Mouse (Mus musculus): ENCODE results near the gene Grb7. TPM values are rescaled to one million over a fixed set of nuclear protein-coding genes. Genes with fewer than 3 reads are reported as not detected.

Grb7 gene
- total RNA-seq (2014; fragmentation: Nextera tagmentation) (not detected in 2 replicates), total RNA-seq (2017) (not detected in 2 replicates)

DNA sequence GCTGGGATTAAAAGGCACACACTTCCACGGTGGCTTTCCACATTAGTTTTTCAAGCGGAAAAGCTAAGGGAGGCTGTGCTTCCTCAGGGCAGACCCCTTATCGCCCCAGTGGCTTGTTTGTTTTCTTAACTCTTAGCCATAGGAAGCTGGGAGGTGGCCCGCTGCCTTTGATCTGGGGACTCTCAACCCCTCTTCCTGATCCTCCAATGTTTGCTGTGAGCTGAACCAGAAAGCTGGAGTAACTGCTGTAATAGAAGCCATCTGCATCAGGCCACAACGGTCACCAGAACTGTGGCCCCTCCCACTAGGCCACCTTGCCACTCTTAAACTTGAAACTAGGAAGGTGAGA lies at the start of gene Grb7:
Gene Grb7 (plus strand): TSS at position 182 of the 349 bp plus-strand sequence.
- no peak for ATAC-seq (replicated peaks; ENCODE audit: poor library complexity, severe bottlenecking)

DNA sequence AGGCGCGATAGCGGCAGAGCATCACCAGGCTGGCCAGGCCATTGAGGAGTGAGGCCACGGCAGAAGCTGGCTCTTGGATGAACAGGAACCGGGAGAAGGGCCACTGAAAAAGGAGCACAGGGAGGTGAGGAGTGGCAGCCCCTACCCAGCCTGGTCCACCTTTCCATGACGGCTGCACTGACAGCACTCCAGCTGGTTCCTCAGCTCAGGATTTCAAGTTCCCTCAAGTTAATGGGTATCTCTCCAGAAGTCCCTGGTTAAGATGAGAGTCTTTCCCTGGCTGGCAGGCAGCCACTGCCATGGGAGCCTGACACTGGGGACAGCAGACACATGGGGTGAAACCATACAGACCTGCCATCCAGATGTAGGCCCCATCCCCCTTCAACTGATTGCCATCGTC lies 48.2 kb upstream of the Grb7 start:
- ATAC-seq (replicated peaks; ENCODE audit: poor library complexity, severe bottlenecking): no peak

DNA sequence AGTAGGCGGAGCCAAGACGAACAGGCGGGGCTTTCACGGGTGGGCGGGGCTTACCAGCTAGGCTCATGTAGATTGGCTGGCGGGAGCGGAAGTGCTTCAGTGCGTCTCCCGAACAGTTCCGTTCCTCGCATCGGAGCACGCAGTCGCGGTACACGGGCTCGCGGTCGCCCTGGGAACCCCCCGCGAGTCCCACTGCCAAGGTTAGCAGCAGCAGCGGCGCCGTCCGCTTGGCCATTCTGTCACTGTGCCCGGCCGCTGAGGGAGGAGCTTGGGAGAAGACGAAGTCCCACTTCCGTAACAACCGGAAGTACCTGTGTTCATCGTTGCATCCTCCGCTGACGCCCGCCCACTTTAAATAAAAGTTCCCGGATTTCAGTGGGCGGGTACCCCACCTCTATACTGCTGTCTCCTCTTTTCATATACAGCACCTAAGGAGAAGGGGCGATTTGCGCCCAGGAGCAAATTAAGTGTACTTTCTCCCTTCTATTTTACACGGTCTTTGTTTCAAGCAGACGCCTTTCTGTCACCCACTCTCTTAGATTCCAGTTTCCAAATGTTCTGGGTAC lies 46.0 kb upstream of the Grb7 start, which contains the start of gene Pgap3:
Gene Pgap3 (minus strand): TSS at position 330 of the 566 bp plus-strand sequence.
- peak; percentile 93 for ATAC-seq (replicated peaks; ENCODE audit: poor library complexity, severe bottlenecking)

DNA sequence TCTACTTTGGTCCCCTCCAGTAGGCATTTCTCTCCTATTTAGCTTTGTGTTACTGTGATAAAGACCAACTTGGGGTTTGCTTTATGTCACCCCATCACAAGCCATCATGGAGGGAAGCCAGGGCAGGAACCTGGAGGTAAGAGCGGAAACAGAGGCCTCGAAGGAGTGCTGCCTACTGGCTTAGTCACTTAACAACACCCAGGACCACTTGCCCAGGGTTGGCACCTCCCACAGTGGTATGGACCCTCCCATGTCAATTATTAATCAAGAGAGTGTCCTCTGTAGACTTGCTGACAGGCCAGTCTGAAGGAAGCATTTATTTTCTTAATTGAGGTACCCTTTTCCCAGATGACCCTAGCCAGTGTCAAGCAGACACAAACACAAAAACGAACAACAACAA lies 45.4 kb upstream of the Grb7 start:
- ATAC-seq (replicated peaks; ENCODE audit: poor library complexity, severe bottlenecking): no peak

DNA sequence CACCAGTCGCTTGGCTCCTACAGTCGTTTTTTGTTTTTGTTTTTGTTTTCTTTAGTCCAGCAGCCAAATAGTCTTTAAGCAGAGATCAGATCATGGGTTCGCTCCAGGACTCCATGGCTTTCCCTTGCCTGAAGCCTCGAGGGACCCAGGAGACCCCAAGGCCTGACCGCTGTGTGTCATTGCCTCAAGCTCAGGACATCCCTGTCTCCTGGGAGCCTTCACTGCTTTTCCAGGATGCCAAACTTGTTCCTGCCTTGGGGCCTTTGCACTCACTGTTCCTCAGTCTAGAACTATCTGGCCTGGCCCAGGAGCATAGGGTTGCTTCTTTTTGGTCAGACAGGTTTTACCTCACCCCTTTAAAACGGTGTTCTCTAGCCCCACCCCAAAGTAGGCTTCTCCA lies 39.6 kb upstream of the Grb7 start:
- ATAC-seq (replicated peaks; ENCODE audit: poor library complexity, severe bottlenecking): no peak

DNA sequence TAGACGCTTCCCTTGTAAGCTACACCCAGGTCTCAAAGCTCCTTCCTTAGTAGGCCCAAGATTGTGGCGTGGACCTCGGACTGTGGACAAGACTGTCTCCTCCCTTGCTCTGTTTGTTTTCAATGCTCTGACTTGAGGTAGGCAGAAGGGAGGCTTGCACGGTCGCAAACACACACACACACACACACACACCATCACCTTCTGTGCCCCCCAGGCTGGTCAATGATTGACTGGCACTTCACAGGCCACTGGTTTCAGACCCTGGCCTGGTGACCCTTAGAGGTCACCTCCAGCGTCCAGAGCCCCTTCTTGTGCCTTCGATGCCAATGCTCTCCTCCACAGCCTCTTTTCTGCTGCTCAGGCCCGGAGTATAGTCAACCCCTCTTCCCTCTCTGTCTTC lies 37.3 kb upstream of the Grb7 start:
- no peak for ATAC-seq (replicated peaks; ENCODE audit: poor library complexity, severe bottlenecking)

DNA sequence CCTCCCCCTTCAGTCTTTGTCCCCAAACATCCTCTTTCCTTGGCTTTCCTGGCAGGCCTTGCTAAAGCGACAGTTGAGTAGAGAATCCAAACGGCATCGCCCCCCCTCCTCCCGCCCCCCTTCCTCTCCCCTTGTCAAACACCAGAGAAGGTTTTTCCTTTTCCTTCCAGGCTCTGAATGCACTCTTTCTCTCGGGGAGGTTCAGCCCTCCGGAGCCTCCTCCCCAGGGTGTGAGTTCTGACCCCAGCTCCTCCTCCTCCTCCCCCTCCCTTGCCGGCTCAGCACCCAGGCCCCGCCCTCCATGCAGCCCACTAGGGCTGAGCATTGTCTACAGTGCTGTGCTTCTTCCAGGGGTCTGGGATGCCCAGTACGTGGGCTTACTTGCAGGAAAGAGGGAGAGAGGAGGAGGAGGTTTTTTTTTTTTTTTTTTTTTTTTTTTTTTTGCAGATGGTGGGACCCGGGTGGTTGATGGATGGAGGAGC lies 36.8 kb upstream of the Grb7 start:
- ATAC-seq (replicated peaks; ENCODE audit: poor library complexity, severe bottlenecking): no peak

DNA sequence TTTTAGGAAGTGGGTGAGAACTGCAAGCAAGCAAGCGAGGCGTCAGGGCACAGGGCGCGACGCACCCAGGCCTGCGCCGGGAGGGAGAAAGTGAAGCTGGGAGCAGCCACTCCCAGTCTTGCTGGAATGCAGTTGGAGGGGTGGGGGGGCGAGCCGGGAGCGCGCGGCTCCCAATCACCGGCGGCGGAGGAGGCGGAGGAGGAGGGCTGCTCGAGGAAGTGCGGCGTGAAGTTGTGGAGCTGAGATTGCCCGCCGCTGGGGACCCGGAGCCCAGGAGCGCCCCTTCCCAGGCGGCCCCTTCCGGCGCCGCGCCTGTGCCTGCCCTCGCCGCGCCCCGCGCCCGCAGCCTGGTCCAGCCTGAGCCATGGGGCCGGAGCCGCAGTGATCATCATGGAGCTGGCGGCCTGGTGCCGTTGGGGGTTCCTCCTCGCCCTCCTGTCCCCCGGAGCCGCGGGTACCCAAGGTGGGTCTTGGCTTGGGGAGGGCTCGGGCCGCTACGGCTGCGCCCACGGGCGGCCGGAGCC lies 33.9 kb upstream of the Grb7 start, which contains the start of gene Erbb2:
Gene Erbb2 (plus strand): TSS at position 198 of the 524 bp plus-strand sequence.
- ATAC-seq (replicated peaks; ENCODE audit: poor library complexity, severe bottlenecking): peak; percentile 21

DNA sequence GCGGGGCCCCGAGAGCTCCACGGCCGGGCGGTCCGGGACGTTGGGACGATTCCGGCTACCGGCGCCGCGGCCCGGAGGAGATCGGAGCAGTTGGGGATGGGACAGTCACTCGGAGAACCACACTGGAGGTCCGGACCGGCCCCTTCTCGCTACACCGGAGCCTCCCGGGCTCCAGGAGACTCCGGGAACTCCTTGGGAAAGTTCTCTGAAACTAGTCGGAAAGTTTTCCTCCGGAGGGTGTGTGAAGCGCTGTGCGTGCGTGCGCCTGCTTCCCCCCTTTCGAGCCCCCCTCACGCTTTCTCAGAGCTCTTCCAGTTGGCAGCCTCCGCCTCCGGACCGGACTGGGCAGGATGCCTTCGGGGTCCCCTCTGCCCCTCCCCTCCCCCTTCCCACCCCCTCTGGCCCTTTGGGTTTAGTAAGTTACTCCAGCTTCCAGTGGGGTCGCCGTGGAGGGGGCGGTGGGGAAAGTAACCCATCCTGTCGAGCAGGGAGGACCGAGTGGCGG lies 33.3 kb upstream of the Grb7 start:
- no peak for ATAC-seq (replicated peaks; ENCODE audit: poor library complexity, severe bottlenecking)

DNA sequence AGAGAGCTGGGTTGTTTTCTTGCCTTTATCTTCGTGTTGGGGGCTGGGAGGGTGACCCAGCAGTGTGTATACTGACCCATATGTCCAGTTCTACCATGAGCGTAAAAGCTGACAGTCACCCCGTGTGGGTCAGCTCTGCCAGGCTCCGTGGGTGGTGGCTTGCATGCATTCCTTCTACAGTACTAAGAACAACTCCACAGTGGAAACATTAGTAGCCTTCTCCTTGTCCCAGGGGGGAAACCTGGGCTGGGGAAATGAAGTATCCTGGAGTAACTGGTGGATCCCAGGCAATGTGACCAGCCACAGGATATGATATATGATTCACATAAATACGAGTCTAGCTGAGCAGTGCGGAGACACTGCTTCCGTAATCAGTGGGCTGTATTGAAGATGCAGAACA lies 32.5 kb upstream of the Grb7 start:
- ATAC-seq (replicated peaks; ENCODE audit: poor library complexity, severe bottlenecking): no peak

DNA sequence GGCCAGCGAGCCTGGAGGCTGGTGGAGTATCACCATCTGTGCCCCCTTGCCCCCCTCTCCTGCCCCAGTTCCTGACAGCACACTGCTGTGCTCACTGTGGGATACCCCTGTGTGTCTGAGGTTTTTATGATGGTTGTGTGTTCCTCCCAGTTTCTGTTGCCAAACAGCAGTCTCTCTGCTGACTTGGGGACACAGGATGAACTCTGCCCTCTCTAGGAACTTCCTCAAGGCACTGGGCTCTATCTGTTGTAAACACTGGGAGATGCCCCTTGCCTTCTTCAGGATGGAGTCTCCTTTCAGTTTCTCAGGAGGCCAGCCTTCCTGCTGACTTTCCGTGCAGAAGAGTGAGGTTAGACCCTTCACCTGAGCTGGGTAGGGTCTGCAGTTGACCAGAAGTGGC lies 32.0 kb upstream of the Grb7 start:
- ATAC-seq (replicated peaks; ENCODE audit: poor library complexity, severe bottlenecking): no peak

DNA sequence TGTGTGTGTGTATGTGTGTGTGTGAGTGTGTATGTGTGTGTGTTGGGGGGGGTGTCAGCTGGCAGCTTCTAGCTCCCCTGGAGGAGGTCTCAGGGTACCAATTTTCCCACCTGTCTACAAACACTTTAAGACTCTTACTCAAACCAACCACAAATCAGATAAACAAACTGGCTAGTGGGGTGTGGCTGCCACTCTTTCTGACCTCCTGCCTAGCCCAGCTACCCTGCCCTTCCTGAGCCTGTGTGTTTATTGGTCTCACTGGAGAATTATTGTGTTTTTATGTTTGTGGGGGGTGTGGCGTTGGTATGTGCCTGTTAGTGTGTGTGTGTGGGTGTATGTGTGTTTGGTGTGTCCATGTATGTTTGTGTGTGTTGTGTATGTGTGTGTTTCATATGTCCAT lies 29.1 kb upstream of the Grb7 start:
- no peak for ATAC-seq (replicated peaks; ENCODE audit: poor library complexity, severe bottlenecking)

DNA sequence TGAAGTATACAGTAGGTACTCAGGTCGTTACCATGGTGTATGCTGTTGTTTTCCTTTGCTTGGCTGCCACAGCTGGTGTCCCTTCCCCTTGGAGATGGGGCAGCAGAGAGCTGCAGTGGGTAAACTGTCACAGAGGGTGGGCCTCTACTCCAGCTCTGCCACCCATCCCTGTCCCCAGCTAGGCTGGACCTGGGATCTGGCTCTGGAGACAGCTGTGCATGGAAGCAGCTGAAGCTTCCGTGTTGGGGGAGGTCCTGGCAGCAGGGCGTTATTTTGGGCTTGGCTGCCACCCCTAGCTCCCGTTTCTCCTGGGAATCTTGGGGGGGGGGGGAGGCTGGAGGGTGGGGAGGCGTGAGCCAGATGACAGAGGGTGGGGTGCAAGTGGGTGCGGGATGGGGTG lies 27.9 kb upstream of the Grb7 start:
- ATAC-seq (replicated peaks; ENCODE audit: poor library complexity, severe bottlenecking): no peak

DNA sequence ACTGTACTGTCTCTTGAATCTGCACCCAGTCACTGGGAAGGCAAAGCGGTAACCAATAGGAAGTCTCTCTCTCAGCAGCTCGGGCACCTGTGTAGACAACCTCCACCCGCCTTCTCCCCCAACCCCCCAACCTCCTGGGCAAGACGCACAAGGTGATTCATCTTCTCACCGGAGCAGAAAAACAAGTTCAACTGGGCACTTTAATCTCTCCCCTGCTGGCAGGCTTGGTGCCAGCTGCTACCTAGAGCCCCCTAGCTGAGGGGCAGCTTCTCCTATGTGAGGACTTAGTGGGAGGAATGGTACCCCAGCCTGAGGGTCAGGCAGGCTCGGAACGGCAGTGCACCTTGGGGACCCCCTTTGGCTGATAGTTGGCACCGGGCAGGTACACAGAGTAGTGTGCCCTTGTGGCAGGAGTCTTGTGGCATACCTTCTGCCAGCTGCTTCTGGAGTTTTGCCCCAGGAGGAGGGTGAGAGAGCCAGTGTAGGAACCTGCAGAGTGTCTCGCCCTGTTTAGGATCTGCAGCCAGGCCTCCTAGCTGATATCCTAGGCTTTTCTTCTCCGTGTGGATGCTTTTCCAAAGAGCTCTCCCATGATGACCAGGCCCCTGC lies 27.2 kb upstream of the Grb7 start:
- ATAC-seq (replicated peaks; ENCODE audit: poor library complexity, severe bottlenecking): no peak

DNA sequence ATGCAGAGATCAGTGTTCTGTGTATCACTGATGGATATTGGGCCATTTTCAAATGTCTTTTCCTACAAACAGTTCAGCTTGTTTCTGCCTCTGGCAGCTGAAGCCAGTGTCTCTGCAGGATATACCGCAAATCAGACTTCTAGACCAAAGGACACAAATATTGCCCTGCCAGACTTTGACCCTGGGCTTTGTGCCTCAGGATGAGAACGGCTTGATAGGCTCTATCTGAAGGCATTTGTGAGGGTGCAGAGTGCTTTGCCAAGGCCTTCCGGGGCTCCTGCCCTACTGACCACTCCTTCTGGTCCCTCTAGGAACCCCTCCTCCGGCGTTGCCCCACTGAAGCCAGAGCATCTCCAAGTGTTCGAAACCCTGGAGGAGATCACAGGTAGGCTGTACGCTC lies 19.6 kb upstream of the Grb7 start:
- no peak for ATAC-seq (replicated peaks; ENCODE audit: poor library complexity, severe bottlenecking)

DNA sequence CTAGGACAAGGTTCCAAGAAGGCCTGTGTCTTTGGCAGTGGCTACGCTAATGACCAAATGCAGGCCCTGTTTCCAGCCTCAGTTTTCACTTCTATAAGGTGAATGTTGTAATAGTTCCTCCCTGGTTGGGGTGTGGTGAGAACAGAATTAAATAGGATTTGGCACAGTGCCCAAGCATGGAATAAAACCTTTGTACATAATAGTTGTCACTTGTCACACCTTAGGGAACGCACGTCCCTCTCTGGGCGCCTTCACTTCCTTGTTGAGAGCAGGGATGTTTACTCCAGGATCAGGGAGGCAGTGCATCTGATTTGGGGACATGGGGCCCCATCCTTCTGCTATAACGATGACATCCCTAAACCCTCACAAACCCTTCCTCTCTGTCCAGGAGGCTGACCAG lies 17.8 kb upstream of the Grb7 start:
- no peak for ATAC-seq (replicated peaks; ENCODE audit: poor library complexity, severe bottlenecking)

DNA sequence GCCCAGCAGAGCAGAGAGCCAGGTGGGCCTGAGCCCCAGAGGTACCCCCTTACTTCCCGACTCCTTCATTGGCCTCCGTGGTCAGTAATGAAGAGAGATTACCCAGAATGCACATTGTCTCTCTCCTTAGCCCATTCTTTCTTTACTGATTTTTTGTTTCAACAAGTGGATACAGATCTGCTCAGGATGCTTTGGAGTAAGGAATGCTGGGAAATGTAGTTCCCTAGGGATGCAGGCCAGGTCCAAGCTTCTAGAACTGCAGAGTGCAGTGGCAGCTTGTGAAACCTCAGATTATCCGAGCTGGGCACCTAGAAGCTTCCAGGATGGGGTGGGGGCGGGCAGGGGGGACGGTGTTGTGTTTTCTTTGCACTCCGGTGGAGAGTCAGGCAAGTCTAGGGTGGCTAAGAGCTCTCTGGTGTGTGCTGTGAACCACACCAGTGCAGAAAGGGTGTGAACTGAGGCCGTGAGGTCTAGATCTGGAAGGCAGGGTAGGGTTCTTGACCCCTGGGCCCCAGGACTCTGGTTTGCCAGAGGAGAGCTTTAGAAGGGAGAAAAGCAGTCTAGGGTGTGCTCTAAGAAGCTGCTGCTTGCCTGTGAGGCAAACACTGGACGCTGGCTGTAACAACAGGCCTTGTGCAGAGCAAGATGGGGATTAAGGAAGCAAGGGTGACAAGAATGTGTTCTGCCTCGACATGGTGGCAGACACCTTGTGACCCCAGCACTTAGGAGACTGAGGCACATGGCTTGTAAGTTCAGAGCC lies 14.3 kb upstream of the Grb7 start:
- no peak for ATAC-seq (replicated peaks; ENCODE audit: poor library complexity, severe bottlenecking)

DNA sequence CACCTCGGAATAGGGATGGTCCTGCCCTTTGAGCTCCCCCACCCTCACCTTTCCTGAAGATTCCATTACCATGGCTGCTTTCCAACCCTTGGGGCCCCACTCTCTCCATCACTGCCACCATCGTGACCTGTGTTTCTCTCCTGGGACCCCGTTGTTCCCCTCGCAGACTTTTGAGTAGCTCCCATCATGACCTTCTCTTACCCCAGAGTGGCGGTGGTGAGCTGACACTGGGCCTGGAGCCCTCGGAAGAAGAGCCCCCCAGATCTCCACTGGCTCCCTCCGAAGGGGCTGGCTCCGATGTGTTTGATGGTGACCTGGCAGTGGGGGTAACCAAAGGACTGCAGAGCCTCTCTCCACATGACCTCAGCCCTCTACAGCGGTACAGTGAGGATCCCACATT lies 10.5 kb upstream of the Grb7 start:
- no peak for ATAC-seq (replicated peaks; ENCODE audit: poor library complexity, severe bottlenecking)

DNA sequence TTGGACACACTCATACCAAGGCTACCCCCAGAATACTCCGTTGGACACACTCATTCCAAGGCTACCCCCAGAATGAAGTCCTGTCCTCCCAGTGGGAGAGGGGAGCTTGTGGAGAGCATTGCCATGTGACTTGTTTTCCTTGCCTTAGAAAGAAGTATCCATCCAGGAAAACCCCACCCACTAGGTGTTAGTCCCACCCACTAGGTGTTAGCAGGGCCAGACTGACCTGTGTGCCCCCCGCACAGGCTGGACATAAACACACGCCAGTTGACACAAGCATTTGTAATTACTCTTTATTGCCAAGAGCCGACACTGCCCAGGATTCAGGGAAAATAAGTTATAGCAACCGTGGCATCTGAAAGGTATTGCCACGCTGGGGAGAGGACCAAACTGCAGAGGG lies 8.8 kb upstream of the Grb7 start:
- no peak for ATAC-seq (replicated peaks; ENCODE audit: poor library complexity, severe bottlenecking)

DNA sequence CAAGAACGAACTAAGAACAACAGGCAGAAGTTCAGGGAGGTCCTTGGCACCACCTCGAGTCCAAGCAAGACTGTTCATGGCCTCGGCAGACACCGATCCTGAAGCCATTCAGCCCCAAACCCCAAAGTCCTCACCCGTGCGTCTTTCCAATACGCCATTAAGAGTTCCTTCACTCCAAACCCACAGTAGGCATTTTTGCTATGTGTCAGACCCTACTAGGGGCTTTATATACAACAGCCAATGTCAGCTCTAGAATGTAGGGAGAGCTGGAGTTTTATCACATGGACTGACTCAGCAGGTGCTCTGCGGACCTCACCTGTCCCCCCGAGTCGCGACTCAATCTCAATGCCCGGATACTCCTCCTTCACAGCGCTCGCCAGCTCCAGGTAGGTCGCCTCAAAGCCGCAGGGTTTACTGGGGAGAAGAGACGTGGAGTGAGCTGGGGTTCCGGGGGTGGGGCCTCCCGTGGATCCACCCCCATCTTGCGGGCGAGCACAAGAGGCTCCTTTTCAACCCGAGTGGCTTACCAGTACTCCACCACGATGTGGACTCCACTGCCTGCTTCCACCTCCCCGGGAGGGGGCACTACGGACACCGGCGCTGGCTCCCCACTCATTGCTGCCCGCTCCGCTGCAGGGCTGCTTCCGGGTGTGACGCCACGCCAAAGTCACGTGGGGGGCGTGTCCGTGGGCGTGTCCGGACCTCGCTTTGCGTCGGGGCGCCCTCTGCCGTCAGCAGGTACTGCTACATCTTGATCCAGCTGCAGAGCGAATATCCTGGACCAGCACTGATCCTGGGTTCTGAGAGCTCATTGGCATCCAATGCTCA lies 7.6 kb upstream of the Grb7 start, which contains the start of gene Mien1:
Gene Mien1 (minus strand): TSS at position 661 of the 828 bp plus-strand sequence.
- ATAC-seq (replicated peaks; ENCODE audit: poor library complexity, severe bottlenecking): peak; percentile 96
